Mouse (Mus musculus) hindbrain, postnatal 0 days (tissue): ENCODE measurements around the gene Adamts3. TPM values are rescaled to one million over a fixed set of nuclear protein-coding genes. Genes with fewer than 3 reads are reported as not detected.

Experiments used
- ATAC-seq: fragments of 200-750 bp; cut with Nextera tagmentation; 2 replicates; pipeline ENCODE4 v1.8.0; 2017; ENCODE audit warnings: mild to moderate bottlenecking, moderate TSS enrichment, moderate library complexity
- DNase-seq: peaks from one replicate; pipeline ENCODE4 v3.0.0-alpha.2; 2015; ENCODE audit warnings: low spot score
- H3K27ac ChIP-seq: fragments of 300-500 bp; sonication (generic); 2 replicates; pipeline ENCODE4 v1.5.1; 2014; ENCODE audit warnings: mild to moderate bottlenecking
- H3K27me3 ChIP-seq: fragments of 300-500 bp; sonication (generic); 2 replicates; pipeline ENCODE4 v1.6.1; 2014; ENCODE audit warnings: low read length, mixed read lengths; ENCODE audit not compliant: insufficient read depth
- H3K36me3 ChIP-seq: fragments of 300-500 bp; sonication (generic); 2 replicates; pipeline ENCODE4 v1.6.1; 2014; ENCODE audit warnings: low read length, mixed read lengths; ENCODE audit not compliant: insufficient read depth
- H3K4me1 ChIP-seq: fragments of 300-500 bp; sonication (generic); 2 replicates; pipeline ENCODE4 v1.6.1; 2014; ENCODE audit warnings: antibody characterized with exemption, low read length, mixed read lengths; ENCODE audit not compliant: insufficient read depth
- H3K4me2 ChIP-seq: fragments of 300-500 bp; sonication (generic); 2 replicates; pipeline ENCODE4 v1.6.1; 2014; ENCODE audit warnings: low read depth, mild to moderate bottlenecking, low read length, moderate library complexity, mixed read lengths
- H3K4me3 ChIP-seq: fragments of 300-500 bp; sonication (generic); 2 replicates; pipeline ENCODE4 v1.5.1; 2014; ENCODE audit warnings: low read length
- H3K9ac ChIP-seq: fragments of 300-500 bp; sonication (generic); replicated peaks from 2 replicates; pipeline ENCODE4 v1.6.1; 2014; ENCODE audit warnings: mild to moderate bottlenecking, low read length, moderate library complexity, mixed read lengths
- H3K9me3 ChIP-seq: fragments of 300-500 bp; sonication (generic); 2 replicates; pipeline ENCODE4 v1.6.1; 2016; ENCODE audit warnings: low read length, mixed read lengths
- CTCF ChIP-seq: IDR thresholded peaks from 2 replicates; pipeline ENCODE4 v1.5.1; 2016; ENCODE audit warnings: antibody characterized with exemption, control low read depth, low read depth
- WGBS: fragments of 180-500 bp; shearing (Covaris S2); extraction: QIAGEN DNeasy Blood & Tissue Kit; methylation state at CpG from one replicate; pipeline ENCODE4 v1.1.7; 2014; 5-methylcytosine and 5-hydroxymethylcytosine counted together
- polyA plus RNA-seq: library from polyadenylated mRNA; unstranded; fragments of >200 nt; fragmentation: Nextera tagmentation; extraction: Ambion mirVana; gene quantifications from 2 replicates; pipeline ENCODE4 v1.2.1, GENCODE M21; 2015
- total RNA-seq: library from RNA; depleted of rRNA; stranded (reverse); fragments of >200 nt; gene quantifications from 2 replicates; pipeline ENCODE4 v1.2.3, GENCODE M21; 2014; rRNA removed

The Adamts3 gene
- total RNA-seq (18.9 and 19.2 TPM in 2 replicates), polyA plus RNA-seq (3.3 and 3.7 TPM in 2 replicates)

DNA sequence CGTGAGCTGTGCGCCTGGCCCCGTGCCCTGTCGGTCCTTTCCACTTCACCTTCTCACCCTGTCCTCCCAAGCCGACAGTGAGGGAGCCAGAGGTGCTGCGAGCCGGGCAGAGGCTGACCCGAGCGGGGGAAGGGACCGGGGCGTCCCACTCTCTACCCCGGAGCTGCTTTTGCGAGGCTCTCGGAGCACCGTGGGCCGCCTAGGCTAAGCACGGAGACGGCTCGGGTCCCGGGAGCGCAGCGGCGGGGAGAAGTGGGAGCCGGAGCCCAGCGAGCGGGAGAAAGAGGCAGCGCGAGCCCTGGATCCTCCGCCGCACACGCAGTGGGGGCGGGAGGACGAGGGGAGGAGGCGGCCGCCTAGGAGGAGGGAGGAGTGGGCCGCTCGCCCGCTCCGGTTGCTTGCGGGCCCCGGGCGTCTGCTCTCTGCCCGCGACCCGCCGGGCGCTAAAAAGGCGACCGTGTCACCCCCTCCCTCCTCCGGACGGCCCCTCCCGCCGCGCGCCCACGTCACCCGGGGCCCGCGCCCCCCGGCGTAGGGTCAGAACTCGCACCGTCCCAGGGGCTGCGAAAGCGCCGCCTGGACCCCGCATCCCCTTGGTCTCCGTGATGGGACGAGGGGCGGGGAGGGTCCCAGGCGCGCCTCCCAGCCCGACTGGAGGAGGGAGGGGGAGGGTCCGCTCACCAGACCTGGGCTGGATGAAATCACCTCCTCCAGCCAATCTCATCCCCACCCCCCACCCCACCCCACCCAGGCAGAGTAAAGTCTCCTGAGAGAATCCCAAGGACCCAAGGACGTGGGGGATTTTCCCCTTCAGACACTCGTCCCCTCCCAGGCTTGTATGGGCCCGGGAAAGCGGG is at the start of gene Adamts3:
Adamts3 (minus strand) TSS at position 284 of the 857 bp plus-strand sequence.
- ATAC-seq (peak; percentile 86), DNase-seq (peak; percentile 67)
- no peak for TF ChIP-seq CTCF
- WGBS = under 1% methylated on average over 41 of the region's 78 CpGs
- Histone ChIP-seq H3K36me3 (no peaks in the 10 kb centered on the region), H3K27me3 (no peaks in the 10 kb centered on the region), H3K4me3 (peak within 1 kb of the TSS; percentile 52), H3K27ac (no peak within 1 kb of the TSS), H3K4me2 (peak within 1 kb of the TSS; percentile 98), H3K9me3 (no peaks in the 10 kb centered on the region), H3K4me1 (no peaks in the 10 kb centered on the region), H3K9ac (peak within 1 kb of the TSS; percentile 63)

DNA sequence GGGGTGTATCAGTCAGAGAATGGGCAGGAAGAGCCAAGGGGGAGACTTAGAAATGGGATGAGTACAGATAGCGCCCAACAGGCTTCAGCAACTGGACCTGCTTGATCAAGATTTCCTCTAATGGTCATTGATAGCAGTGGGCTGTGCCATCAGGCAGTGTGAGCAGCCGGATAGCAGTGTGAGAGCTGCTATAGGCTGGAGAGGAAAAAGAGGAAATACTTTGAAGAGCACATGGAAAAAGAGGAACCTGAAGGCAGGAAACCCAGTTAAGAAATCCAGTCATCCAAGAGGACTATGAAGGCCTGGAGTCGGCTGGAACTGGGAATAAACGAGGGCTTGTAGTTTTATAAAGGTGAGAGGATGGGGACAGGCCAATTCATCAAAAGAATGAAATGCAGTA is 48.4 kb upstream of the Adamts3 start:
- no peak overlapping the region for H3K4me2 ChIP-seq
- no peak overlapping the region for H3K9ac ChIP-seq
- H3K4me1 ChIP-seq = no peaks in the 10 kb centered on the region
- no peak for ATAC-seq
- no peak overlapping the region for H3K4me3 ChIP-seq
- no peaks in the 10 kb centered on the region for H3K27me3 ChIP-seq
- H3K9me3 ChIP-seq = no peaks in the 10 kb centered on the region
- WGBS = 87% methylated on average over 4 of the region's 4 CpGs
- H3K36me3 ChIP-seq = no peaks in the 10 kb centered on the region
- no peak for TF ChIP-seq CTCF
- no peak for DNase-seq
- no peak overlapping the region for H3K27ac ChIP-seq

DNA sequence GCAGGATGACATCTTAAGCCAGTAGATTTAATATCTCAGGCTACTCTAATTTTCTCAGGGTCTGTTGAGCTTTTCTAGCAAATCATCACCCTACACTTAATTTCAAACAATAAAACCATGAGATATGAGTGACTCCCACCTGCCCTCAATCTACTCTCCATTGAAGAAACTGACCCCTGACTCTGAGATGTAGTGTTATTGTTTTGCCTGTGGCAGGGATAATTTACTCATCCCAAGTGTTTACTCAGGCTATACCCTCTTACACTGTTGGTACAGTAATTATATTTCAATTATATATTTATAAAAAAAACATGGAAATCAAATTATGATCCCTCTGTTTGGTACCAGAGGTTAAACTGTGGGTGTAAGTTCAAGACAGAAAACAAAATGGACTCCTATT is 29.2 kb upstream of the Adamts3 start:
- TF ChIP-seq CTCF = no peak
- Histone ChIP-seq H3K27ac (no peak overlapping the region), H3K9me3 (no peaks in the 10 kb centered on the region), H3K36me3 (no peaks in the 10 kb centered on the region), H3K4me2 (no peak overlapping the region), H3K4me1 (no peaks in the 10 kb centered on the region), H3K27me3 (no peaks in the 10 kb centered on the region), H3K9ac (no peak overlapping the region), H3K4me3 (no peak overlapping the region)
- ATAC-seq (no peak), DNase-seq (no peak)

DNA sequence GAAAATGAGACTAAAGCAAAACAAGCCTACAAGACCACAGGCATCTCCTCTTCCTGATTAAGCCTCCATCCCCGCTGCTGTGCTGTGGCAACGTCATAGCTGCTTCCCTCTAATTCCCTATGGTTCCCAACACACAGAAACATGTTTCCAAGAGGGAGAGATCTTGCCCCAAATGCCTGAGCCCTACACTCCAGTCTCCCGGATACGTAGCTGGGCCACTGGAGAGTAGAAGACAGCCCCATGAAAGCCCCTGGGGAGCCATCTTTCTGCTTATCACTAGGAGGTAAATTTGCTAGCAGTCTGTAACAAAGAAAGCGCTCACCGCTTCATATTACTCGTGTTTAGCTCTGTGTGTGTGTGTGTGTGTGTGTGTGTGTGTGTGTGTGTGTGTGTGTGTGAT is 28.8 kb upstream of the Adamts3 start:
- no peak overlapping the region for H3K9ac ChIP-seq
- no peaks in the 10 kb centered on the region for H3K9me3 ChIP-seq
- no peaks in the 10 kb centered on the region for H3K36me3 ChIP-seq
- DNase-seq (peak; percentile 59), ATAC-seq (peak; percentile 91)
- no peak overlapping the region for H3K27ac ChIP-seq
- no peak overlapping the region for H3K4me2 ChIP-seq
- TF ChIP-seq CTCF = no peak
- no peaks in the 10 kb centered on the region for H3K4me1 ChIP-seq
- no peak overlapping the region for H3K4me3 ChIP-seq
- WGBS = 19% methylated on average over 7 of the region's 7 CpGs
- H3K27me3 ChIP-seq = no peaks in the 10 kb centered on the region

DNA sequence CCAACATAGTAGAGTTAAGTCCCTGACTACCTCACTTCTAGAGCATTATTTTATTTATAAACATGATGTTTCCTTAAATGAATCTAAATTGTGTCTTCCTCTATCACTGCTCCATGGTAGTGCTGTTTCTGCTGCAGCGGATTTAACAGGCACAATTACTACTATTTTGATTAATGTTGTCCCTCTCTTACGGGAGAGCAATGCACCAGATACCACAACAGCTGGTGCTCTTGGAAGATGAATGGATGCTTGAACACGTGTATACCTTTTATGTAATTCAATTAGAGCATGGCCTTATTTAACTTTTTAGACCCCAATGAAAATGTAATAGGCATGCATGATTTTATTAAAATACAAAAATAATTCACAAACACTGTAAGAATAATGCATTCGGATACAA is 28.4 kb upstream of the Adamts3 start:
- no peak overlapping the region for H3K4me3 ChIP-seq
- no peak for ATAC-seq
- WGBS = 44% methylated on average over 4 of the region's 4 CpGs

DNA sequence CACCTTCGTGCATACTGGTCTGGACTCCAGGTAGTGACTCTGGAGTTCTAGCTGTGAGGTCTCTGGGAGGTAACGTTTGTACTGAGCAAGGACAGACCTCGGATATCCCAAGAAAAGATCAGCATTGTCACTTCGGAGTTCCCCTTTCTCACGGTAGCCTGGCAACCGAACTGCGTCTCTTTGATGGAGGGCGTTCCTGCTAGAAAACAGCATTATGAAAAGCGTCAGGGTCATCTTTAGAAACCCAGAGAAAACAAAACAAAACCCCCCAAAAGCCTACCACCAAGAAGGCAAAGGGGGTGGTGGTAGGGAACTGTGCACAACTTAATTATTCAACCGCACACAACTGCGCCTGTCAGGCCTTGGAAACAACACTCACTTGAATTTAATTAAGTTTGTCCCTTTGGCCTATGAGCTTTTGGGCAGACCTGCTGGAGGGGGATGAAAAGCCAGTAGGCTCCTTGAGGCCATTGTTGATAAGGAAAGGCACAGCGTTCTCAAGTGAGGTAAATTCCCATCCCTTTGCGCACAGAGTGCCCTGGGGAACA is 23.8 kb upstream of the Adamts3 start:
- no peak for ATAC-seq
- 18% methylated on average over 13 of the region's 13 CpGs for WGBS
- no peaks in the 10 kb centered on the region for H3K9me3 ChIP-seq

More for the DNA sequence above, 28.4 kb upstream of the Adamts3 start:
- Histone ChIP-seq H3K4me1 (no peaks in the 10 kb centered on the region), H3K27ac (no peak overlapping the region), H3K9ac (no peak overlapping the region), H3K4me2 (no peak overlapping the region), H3K36me3 (no peaks in the 10 kb centered on the region), H3K27me3 (no peaks in the 10 kb centered on the region), H3K9me3 (no peaks in the 10 kb centered on the region)
- DNase-seq = no peak
- no peak for TF ChIP-seq CTCF

DNA sequence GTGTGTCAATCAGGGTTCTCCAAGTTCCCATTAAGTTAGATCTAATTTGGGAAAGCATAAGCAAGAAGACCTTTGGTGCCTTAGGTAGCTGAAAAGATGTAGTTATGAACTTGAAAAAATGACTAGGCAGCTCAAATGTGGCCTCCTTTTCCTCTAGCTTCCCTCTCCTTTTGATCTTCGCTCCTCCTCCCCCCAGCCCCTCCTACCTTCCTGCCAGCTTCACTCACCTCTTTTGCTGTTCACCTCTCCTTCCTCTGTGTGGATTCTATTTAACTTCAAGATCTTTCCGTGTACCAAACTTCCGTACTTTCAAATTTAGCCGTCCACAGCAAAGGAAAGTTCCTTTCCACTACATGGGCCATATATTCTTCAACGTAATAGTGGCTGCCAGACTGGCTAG is 17.9 kb upstream of the Adamts3 start:
- DNase-seq = no peak
- Histone ChIP-seq H3K4me3 (no peak overlapping the region), H3K36me3 (no peaks in the 10 kb centered on the region), H3K9me3 (no peaks in the 10 kb centered on the region), H3K4me1 (no peaks in the 10 kb centered on the region), H3K9ac (no peak overlapping the region), H3K27ac (no peak overlapping the region), H3K27me3 (no peaks in the 10 kb centered on the region), H3K4me2 (no peak overlapping the region)
- TF ChIP-seq CTCF = no peak
- ATAC-seq = no peak
- 86% methylated on average over 5 of the region's 5 CpGs for whole genome bisulfite sequencing

More for the DNA sequence above, 23.8 kb upstream of the Adamts3 start:
- no peak for TF ChIP-seq CTCF
- H3K36me3 ChIP-seq = no peaks in the 10 kb centered on the region
- no peak overlapping the region for H3K4me3 ChIP-seq
- H3K4me1 ChIP-seq = no peaks in the 10 kb centered on the region
- DNase-seq = no peak
- no peak overlapping the region for H3K27ac ChIP-seq
- H3K27me3 ChIP-seq = no peaks in the 10 kb centered on the region
- no peak overlapping the region for H3K9ac ChIP-seq
- no peak overlapping the region for H3K4me2 ChIP-seq
